Mouse (Mus musculus) ES-Bruce4 (cell line): ENCODE measurements around the gene Nceh1.

Experiments
- CTCF ChIP-seq: IDR thresholded peaks from one replicate; pipeline ENCODE4 v1.8.1; 2011; ENCODE audit warnings: low read depth, low read length
- EP300 ChIP-seq: IDR thresholded peaks from 2 replicates; pipeline ENCODE4 v1.6.1; 2011; ENCODE audit warnings: low read depth, low read length; ENCODE audit not compliant: insufficient read depth
- POLR2A ChIP-seq: IDR thresholded peaks from one replicate; pipeline ENCODE4 v1.8.1; 2011; ENCODE audit warnings: low read length; ENCODE audit not compliant: insufficient read depth

- TF ChIP-seq CTCF (no peak), POLR2A (no peak), EP300 (no peak)
Measured at GRCm38 (mm10) chr3:27280280-27280749, 97.5 kb downstream of the Nceh1 start.
